Mouse (Mus musculus): ENCODE measurements around the gene Nt5dc3. TPM values are rescaled to one million over a fixed set of nuclear protein-coding genes. Genes with fewer than 3 reads are reported as not detected.

Nt5dc3 gene
- polyA plus RNA-seq, 1 experiment = 47.7 TPM

- no peak for DNase-seq (ENCODE audit: low read depth)
These were observed 15.4 kb downstream of the Nt5dc3 start for GRCm38 (mm10) chr10:86794196-86794595.

GRCm38 (mm10) chr10:86794794-86795535 is 16.2 kb downstream of the Nt5dc3 start:
- no peak for TF ChIP-seq POLR2A (IDR thresholded peaks at IDR 0.05; ENCODE audit: borderline replicate concordance, extremely low read depth, insufficient read depth, insufficient read length, poor library complexity, severe bottlenecking)
- TF ChIP-seq CTCF (IDR thresholded peaks at IDR 0.05; ENCODE audit: borderline replicate concordance, extremely low read depth, insufficient read depth, insufficient read length) = no peak
- no peak for DNase-seq (ENCODE audit: low read depth)

More at GRCm38 (mm10) chr10:86794196-86794595, 15.4 kb downstream of the Nt5dc3 start:
- TF ChIP-seq CTCF (IDR thresholded peaks at IDR 0.05; ENCODE audit: borderline replicate concordance, extremely low read depth, insufficient read depth, insufficient read length) = no peak
- TF ChIP-seq POLR2A (IDR thresholded peaks at IDR 0.05; ENCODE audit: borderline replicate concordance, extremely low read depth, insufficient read depth, insufficient read length, poor library complexity, severe bottlenecking) = no peak

- TF ChIP-seq CTCF (IDR thresholded peaks at IDR 0.05; ENCODE audit: borderline replicate concordance, extremely low read depth, insufficient read depth, insufficient read length) (no peak), POLR2A (IDR thresholded peaks at IDR 0.05; ENCODE audit: borderline replicate concordance, extremely low read depth, insufficient read depth, insufficient read length, poor library complexity, severe bottlenecking) (no peak)
- DNase-seq (ENCODE audit: low read depth) = no peak
These were observed 17.4 kb downstream of the Nt5dc3 start for GRCm38 (mm10) chr10:86796073-86796741.

- DNase-seq (ENCODE audit: low read depth) = no peak
- TF ChIP-seq POLR2A (IDR thresholded peaks at IDR 0.05; ENCODE audit: borderline replicate concordance, extremely low read depth, insufficient read depth, insufficient read length, poor library complexity, severe bottlenecking) (no peak), CTCF (IDR thresholded peaks at IDR 0.05; ENCODE audit: borderline replicate concordance, extremely low read depth, insufficient read depth, insufficient read length) (no peak)
These were observed 28.6 kb downstream of the Nt5dc3 start for GRCm38 (mm10) chr10:86807362-86807761.

- TF ChIP-seq POLR2A (IDR thresholded peaks at IDR 0.05; ENCODE audit: borderline replicate concordance, extremely low read depth, insufficient read depth, insufficient read length, poor library complexity, severe bottlenecking) (no peak), CTCF (IDR thresholded peaks at IDR 0.05; ENCODE audit: borderline replicate concordance, extremely low read depth, insufficient read depth, insufficient read length) (no peak)
- peak; percentile 42 for DNase-seq (ENCODE audit: low read depth)
These were observed 29.4 kb downstream of the Nt5dc3 start for GRCm38 (mm10) chr10:86808013-86808758.

- no peak for TF ChIP-seq CTCF (IDR thresholded peaks at IDR 0.05; ENCODE audit: borderline replicate concordance, extremely low read depth, insufficient read depth, insufficient read length)
- TF ChIP-seq POLR2A (IDR thresholded peaks at IDR 0.05; ENCODE audit: borderline replicate concordance, extremely low read depth, insufficient read depth, insufficient read length, poor library complexity, severe bottlenecking) = no peak
- DNase-seq (ENCODE audit: low read depth) = no peak
These were observed 31.2 kb downstream of the Nt5dc3 start for GRCm38 (mm10) chr10:86810000-86810399.

- DNase-seq (ENCODE audit: low read depth) = no peak
- no peak for TF ChIP-seq POLR2A (IDR thresholded peaks at IDR 0.05; ENCODE audit: borderline replicate concordance, extremely low read depth, insufficient read depth, insufficient read length, poor library complexity, severe bottlenecking)
- TF ChIP-seq CTCF (IDR thresholded peaks at IDR 0.05; ENCODE audit: borderline replicate concordance, extremely low read depth, insufficient read depth, insufficient read length) = no peak
These were observed 31.8 kb downstream of the Nt5dc3 start for GRCm38 (mm10) chr10:86810612-86811011.

GRCm38 (mm10) chr10:86814292-86815131 is 35.7 kb downstream of the Nt5dc3 start:
- TF ChIP-seq POLR2A (IDR thresholded peaks at IDR 0.05; ENCODE audit: borderline replicate concordance, extremely low read depth, insufficient read depth, insufficient read length, poor library complexity, severe bottlenecking) = no peak
- TF ChIP-seq CTCF (IDR thresholded peaks at IDR 0.05; ENCODE audit: borderline replicate concordance, extremely low read depth, insufficient read depth, insufficient read length) = no peak

GRCm38 (mm10) chr10:86815133-86815532 is 36.3 kb downstream of the Nt5dc3 start:
- no peak for TF ChIP-seq CTCF (IDR thresholded peaks at IDR 0.05; ENCODE audit: borderline replicate concordance, extremely low read depth, insufficient read depth, insufficient read length)
- TF ChIP-seq POLR2A (IDR thresholded peaks at IDR 0.05; ENCODE audit: borderline replicate concordance, extremely low read depth, insufficient read depth, insufficient read length, poor library complexity, severe bottlenecking) = no peak
- no peak for DNase-seq (ENCODE audit: low read depth)

More at GRCm38 (mm10) chr10:86814292-86815131, 35.7 kb downstream of the Nt5dc3 start:
- no peak for DNase-seq (ENCODE audit: low read depth)

- DNase-seq (ENCODE audit: low read depth) = peak; percentile 85
- TF ChIP-seq POLR2A (IDR thresholded peaks at IDR 0.05; ENCODE audit: borderline replicate concordance, extremely low read depth, insufficient read depth, insufficient read length, poor library complexity, severe bottlenecking) = no peak
- TF ChIP-seq CTCF (IDR thresholded peaks at IDR 0.05; ENCODE audit: borderline replicate concordance, extremely low read depth, insufficient read depth, insufficient read length) = no peak
These were observed 40.9 kb downstream of the Nt5dc3 start for GRCm38 (mm10) chr10:86819649-86820165.
